Mouse (Mus musculus): Measurements from ENCODE around the gene Tifa.

Gene Tifa

DNA sequence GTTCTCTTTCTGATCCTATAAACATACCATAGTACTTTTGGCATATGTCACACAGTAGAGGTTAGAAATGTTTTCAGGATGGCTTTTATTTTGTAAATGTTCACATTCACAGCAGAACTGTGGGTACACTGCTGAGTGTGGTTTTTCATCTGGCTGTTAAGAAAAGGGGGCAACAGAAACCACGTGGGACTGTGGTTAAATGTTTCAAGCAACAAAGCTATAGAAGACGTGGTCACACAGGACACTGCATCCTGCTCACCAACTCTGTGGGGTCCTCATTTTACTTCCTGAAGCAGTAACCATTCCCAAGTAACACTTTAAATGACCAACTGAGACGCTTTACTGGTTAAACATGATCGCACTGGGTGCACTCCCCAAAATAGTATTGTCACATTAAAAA, 72.9 kb downstream of the Tifa start:
- TF ChIP-seq GATA4 (IDR thresholded peaks at IDR 0.05; ENCODE audit: insufficient replicate concordance, low read length) = no peak

DNA sequence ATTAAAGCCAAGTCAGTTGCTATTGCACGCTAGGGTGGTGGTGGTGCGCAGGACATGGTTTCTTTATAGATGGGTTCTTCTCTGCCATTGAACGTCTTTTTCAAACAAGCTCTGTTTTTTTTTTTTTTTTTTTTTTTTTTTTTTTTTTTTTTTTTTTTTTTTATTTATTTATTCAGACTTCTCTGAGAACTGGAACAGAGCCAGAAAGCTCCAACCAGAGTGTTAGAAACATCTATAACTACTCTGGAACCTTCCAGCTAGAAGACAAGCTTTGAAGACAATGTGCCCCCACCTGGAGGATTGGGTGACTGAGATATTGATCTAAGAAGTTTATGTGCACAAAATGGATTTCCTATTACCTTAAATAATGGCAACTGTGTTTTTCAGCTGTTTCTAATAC, 74.0 kb downstream of the Tifa start:
- TF ChIP-seq GATA4 (IDR thresholded peaks at IDR 0.05; ENCODE audit: insufficient replicate concordance, low read length) = no peak

DNA sequence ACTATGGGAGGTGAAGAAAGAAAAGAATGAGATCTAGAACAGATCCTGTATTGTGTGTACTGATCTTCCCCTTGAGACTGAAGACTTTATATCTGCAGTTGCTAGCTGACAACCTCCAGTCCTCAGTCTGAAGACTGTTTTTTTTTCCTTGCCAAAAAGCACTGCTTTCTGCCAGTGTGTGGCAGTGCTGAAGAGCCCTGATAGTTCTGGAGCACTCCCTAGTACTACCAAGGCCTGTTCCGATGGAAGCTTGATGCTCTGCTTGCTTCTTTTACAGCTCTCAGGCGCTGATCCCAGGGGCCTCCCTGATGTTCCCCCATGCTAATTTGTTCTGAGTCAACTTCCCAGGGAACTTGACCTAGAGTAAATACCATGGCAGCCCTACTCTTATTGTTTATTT, 74.6 kb downstream of the Tifa start:
- TF ChIP-seq GATA4 (IDR thresholded peaks at IDR 0.05; ENCODE audit: insufficient replicate concordance, low read length) = no peak

DNA sequence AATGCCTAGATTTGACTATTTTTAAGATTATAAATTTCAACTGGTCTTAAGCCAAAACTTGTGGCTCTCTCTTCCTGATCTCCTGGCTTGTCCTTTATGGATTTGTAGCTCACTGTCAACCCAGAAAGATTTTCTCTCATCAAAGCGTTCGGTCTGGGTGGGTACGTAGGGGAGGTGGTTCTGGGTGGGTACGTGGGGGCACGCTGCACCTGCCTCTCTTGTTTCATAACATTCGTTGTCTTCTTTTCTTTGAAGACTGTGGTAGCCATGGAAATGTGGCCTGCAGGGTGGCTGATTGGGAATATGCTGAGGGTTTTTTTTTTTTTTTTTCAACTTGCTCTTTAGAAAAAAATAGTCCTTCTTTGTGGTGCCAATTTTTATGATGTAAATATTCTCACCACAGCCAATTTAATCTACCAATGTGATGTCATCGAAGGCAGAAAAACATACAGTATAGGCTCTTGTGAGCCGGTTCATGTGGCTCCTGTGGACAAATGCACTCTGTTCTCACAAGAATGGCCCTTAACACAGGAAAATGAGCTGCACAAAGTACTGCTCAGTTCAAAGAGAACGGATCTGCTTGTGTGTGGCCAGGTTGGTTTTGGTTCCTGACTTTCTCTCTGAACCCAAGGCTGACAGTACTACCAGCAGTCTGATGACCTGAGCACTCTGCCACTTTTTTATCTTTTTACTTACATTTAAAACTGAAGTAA, 78.6 kb downstream of the Tifa start:
- no peak for TF ChIP-seq GATA4 (IDR thresholded peaks at IDR 0.05; ENCODE audit: insufficient replicate concordance, low read length)

DNA sequence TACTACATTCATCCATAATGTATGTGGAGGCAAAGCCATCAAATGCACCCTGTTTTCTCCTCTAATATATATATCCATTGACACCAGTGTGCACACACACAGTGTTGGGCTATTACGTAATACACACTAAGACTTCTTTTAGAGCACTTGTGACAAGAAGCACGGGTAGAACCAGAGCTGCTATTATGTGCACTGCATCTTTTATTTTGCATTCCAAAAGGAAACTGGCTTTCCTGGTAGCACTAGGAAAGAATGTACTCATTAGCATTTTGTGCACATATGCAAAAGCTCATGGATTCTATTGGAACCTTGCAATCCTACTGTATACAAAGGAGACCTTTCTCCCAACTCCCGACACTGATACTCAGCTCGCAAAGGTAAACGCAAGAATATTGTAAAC, 79.3 kb downstream of the Tifa start:
- TF ChIP-seq GATA4 (IDR thresholded peaks at IDR 0.05; ENCODE audit: insufficient replicate concordance, low read length) = no peak

DNA sequence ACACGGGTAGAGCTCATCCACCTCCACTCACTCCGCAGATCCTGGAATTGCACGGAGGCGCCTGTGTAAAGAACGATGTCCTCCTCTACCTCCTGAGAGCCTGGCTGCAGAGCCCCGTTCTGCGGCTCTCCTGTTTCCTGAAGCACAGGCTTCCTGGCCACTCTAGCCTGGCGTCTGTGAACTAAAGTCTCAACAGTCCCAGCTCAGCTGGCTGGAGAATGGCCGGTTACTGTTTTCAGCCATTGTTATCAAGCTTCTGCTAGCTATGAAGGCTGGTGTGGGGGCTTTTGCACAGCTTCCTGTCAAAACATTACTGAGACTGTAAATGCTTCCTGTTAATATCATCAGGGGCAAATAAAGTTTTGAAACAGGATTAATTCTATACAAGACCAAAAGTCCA, 82.0 kb downstream of the Tifa start:
- no peak for TF ChIP-seq GATA4 (IDR thresholded peaks at IDR 0.05; ENCODE audit: insufficient replicate concordance, low read length)

DNA sequence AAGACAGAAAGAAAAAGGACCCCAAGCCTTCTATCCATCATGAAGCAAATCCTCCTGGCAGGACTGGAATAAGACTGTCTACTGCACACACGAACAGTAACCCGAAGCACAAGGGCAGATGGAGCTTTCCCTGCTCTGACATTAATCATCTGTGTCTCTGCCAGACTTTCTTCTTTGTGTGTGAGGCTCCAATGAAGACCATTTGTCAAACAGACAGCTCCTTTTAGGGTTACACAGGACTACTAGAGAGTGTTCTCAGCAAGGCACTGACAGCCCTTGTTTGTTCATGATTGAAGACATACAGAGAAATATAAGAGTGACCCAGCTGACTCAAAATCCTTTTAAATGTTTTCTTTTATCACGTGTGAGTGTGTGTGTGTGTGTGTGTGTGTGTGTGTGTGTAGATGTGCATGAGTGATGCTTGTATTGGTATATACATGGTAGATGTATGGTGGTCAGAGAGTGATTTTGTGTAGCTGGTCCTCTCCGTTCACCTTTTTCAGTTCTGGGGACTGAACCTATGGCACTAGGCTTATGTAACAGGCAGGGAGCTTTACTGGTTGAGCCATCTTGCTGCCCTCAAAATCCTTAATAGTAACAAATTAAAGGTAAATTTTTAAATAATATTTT, 84.8 kb downstream of the Tifa start:
- no peak for TF ChIP-seq GATA4 (IDR thresholded peaks at IDR 0.05; ENCODE audit: insufficient replicate concordance, low read length)

DNA sequence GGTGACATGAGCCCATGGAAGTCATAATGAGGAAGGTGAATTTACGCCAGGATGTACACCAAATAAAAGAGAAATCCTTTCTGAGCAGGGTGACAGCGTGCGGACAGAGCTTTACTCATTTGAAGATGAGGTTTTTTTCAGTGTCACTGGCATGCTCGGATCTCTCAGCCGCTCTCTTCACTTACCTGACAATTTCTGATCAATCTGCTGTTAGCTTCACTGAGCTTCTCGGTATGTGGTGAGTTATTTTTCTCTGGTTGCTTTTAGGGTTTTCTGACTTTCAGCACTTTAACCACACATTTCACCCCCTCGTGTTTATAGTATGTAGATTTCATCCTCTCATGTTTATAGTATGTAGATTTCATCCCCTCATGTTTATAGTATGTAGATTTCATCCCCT, 85.5 kb downstream of the Tifa start:
- no peak for TF ChIP-seq GATA4 (IDR thresholded peaks at IDR 0.05; ENCODE audit: insufficient replicate concordance, low read length)

DNA sequence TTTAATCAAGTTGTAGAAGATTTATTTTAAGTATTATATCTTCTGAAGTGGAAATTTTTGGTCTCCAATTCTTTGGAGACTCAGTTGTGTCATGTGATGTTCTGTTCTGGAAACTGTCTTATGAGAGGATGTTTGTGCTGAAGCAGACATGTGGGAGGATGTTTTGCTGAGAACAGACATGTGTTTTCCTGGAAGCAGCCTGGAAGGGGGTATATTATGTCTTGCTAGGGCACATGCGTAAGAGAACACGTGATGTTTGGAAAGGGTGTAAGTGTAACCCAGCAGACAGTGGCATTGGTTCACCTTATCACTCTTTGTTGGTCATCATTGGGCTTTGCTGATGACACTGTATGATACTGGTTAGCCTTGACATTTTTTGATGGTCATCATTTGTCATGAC, 85.9 kb downstream of the Tifa start:
- TF ChIP-seq GATA4 (IDR thresholded peaks at IDR 0.05; ENCODE audit: insufficient replicate concordance, low read length) = no peak

DNA sequence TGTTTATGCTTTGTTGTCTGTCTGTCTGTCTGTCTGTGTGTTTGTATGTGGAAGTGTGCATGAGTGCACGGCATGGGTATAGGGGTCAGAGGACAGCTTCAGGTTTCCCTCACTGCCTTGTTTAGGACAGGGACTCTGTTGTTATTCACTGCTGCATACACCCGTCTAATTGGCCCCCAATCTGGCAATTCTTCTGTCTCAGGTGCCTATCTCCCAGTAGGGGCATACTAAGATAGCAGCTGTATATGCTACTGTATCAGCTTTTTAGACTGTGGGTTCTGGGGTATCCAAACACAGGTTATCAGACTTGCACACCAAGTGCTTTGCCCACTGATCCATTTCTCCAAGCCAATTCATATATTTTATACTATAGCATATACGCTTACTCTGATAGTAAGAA, 90.4 kb downstream of the Tifa start:
- no peak for TF ChIP-seq GATA4 (IDR thresholded peaks at IDR 0.05; ENCODE audit: insufficient replicate concordance, low read length)

DNA sequence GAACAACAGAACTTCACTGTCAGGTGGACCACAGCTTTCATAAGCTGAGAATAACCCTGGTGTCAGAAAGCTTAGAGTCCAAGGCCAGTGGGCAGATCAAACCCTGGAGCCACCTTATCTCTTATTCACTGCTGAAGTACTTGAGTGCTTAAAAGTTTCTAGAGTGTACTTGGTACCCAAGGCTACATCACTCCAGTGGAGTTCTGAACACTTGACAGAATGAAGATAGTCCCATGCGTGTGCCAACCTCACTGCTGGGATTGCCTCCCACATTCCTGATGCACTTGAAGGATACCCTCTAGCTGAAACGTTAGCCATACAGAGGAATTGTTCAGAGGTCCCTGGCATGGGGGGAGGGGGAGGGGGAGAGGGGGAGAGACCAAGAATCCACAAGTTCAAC, 92.1 kb downstream of the Tifa start:
- no peak for TF ChIP-seq GATA4 (IDR thresholded peaks at IDR 0.05; ENCODE audit: insufficient replicate concordance, low read length)

Data from liver, adult (tissue).